Mouse (Mus musculus): ENCODE measurements around the gene Jpt1.

DNA sequence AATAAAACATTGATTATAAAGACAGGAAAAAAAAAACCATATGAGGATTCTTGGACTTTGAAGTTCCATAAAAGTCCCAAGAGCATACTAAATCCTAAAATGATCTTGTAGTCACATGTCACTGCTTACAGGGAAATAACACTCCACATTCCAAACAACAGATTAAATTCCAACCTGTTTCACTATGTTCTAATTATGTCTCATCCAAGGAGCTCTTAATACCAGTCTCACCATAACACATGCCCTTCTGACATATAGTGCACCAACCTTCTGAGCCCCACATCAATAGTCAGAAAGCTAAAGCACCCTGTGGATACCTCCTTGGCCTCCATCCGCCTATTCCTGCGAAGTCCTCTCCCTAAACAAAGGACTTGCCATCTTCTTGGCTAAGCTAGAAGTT is 6.0 kb upstream of the Jpt1 start:
- TF ChIP-seq POLR2A (IDR thresholded peaks at IDR 0.05; ENCODE audit: low read depth, low read length): no peak
- no peak for TF ChIP-seq CTCF (IDR thresholded peaks at IDR 0.05; ENCODE audit: extremely low read depth, insufficient read length, insufficient replicate concordance, low read depth, low read length)

All from small intestine, adult 2 months (tissue).